Mouse (Mus musculus): ENCODE data around the gene Gm20388. TPM values are rescaled to one million over a fixed set of nuclear protein-coding genes. Genes with fewer than 3 reads are reported as not detected.

Gene Gm20388
- polyA plus RNA-seq, 1 experiment from 2014 or later: not detected

GRCm38 (mm10) chr8:120509136-120510034 lies 598.7 kb downstream of the Gm20388 start:
- peak; percentile 31 for ATAC-seq (ENCODE audit: insufficient number of reproducible peaks, low FRiP score, low TSS enrichment, low read depth)
- Histone ChIP-seq H3K4me1 (ENCODE audit: control insufficient read depth, insufficient read depth, low read length) (peaks cover 91% of the 10 kb centered on the region), H3K4me3 (ENCODE audit: low read depth, low read length) (no peak overlapping the region), H3K27ac (replicated peaks; ENCODE audit: low read depth, low read length) (0 out of 2 replicates have a peak overlapping the region, but pooled peaks have one; percentile 59), H3K9ac (ENCODE audit: low read length) (no peak overlapping the region), H3K27me3 (ENCODE audit: control insufficient read depth, insufficient read depth, low read length) (no peaks in the 10 kb centered on the region), H3K36me3 (ENCODE audit: control insufficient read depth, insufficient read depth, low read length) (no peaks in the 10 kb centered on the region), H3K4me2 (ENCODE audit: low read depth, severe bottlenecking) (peak overlapping the region; percentile 40), H3K9me3 (ENCODE audit: control insufficient read depth, low read length) (no peaks in the 10 kb centered on the region)
- peak; percentile 77 for DNase-seq (ENCODE audit: low spot score)
- WGBS: 4% methylated on average over 21 of the region's 21 CpGs

- no peak for ATAC-seq (ENCODE audit: insufficient number of reproducible peaks, low FRiP score, low TSS enrichment, low read depth)
- Histone ChIP-seq H3K4me3 (ENCODE audit: low read depth, low read length) (no peak overlapping the region), H3K4me2 (ENCODE audit: low read depth, severe bottlenecking) (no peak overlapping the region), H3K27me3 (ENCODE audit: control insufficient read depth, insufficient read depth, low read length) (no peaks in the 10 kb centered on the region), H3K36me3 (ENCODE audit: control insufficient read depth, insufficient read depth, low read length) (no peaks in the 10 kb centered on the region), H3K9me3 (ENCODE audit: control insufficient read depth, low read length) (no peaks in the 10 kb centered on the region), H3K27ac (replicated peaks; ENCODE audit: low read depth, low read length) (no peak overlapping the region), H3K9ac (ENCODE audit: low read length) (no peak overlapping the region), H3K4me1 (ENCODE audit: control insufficient read depth, insufficient read depth, low read length) (peaks cover 86% of the 10 kb centered on the region)
- no peak for DNase-seq (ENCODE audit: low spot score)
- WGBS: 0% methylated on average over 6 of the region's 6 CpGs
These were observed 599.4 kb downstream of the Gm20388 start for GRCm38 (mm10) chr8:120510035-120510416.

- no peak for ATAC-seq (ENCODE audit: insufficient number of reproducible peaks, low FRiP score, low TSS enrichment, low read depth)
- 12% methylated on average over 5 of the region's 5 CpGs for WGBS
- Histone ChIP-seq H3K4me2 (ENCODE audit: low read depth, severe bottlenecking) (no peak overlapping the region), H3K27me3 (ENCODE audit: control insufficient read depth, insufficient read depth, low read length) (no peaks in the 10 kb centered on the region), H3K9me3 (ENCODE audit: control insufficient read depth, low read length) (no peaks in the 10 kb centered on the region), H3K36me3 (ENCODE audit: control insufficient read depth, insufficient read depth, low read length) (no peaks in the 10 kb centered on the region), H3K27ac (replicated peaks; ENCODE audit: low read depth, low read length) (no peak overlapping the region), H3K9ac (ENCODE audit: low read length) (no peak overlapping the region), H3K4me3 (ENCODE audit: low read depth, low read length) (no peak overlapping the region), H3K4me1 (ENCODE audit: control insufficient read depth, insufficient read depth, low read length) (peaks cover 80% of the 10 kb centered on the region)
- no peak for DNase-seq (ENCODE audit: low spot score)
These were observed 600.3 kb downstream of the Gm20388 start for GRCm38 (mm10) chr8:120510863-120511457.

- H3K9me3 ChIP-seq (ENCODE audit: control insufficient read depth, low read length): no peaks in the 10 kb centered on the region
- no peak overlapping the region for H3K4me2 ChIP-seq (ENCODE audit: low read depth, severe bottlenecking)
- no peaks in the 10 kb centered on the region for H3K36me3 ChIP-seq (ENCODE audit: control insufficient read depth, insufficient read depth, low read length)
- H3K9ac ChIP-seq (ENCODE audit: low read length): no peak overlapping the region
- no peak overlapping the region for H3K27ac ChIP-seq (replicated peaks; ENCODE audit: low read depth, low read length)
- no peaks in the 10 kb centered on the region for H3K27me3 ChIP-seq (ENCODE audit: control insufficient read depth, insufficient read depth, low read length)
- no peak for ATAC-seq (ENCODE audit: insufficient number of reproducible peaks, low FRiP score, low TSS enrichment, low read depth)
- H3K4me3 ChIP-seq (ENCODE audit: low read depth, low read length): no peak overlapping the region
- WGBS: 19% methylated on average over 8 of the region's 8 CpGs
- DNase-seq (ENCODE audit: low spot score): no peak
- peaks cover 81% of the 10 kb centered on the region for H3K4me1 ChIP-seq (ENCODE audit: control insufficient read depth, insufficient read depth, low read length)
These were observed 601.1 kb downstream of the Gm20388 start for GRCm38 (mm10) chr8:120511737-120512136.

- Histone ChIP-seq H3K36me3 (ENCODE audit: control insufficient read depth, insufficient read depth, low read length) (no peaks in the 10 kb centered on the region), H3K27ac (replicated peaks; ENCODE audit: low read depth, low read length) (no peak overlapping the region), H3K4me3 (ENCODE audit: low read depth, low read length) (no peak overlapping the region), H3K27me3 (ENCODE audit: control insufficient read depth, insufficient read depth, low read length) (no peaks in the 10 kb centered on the region), H3K9ac (ENCODE audit: low read length) (no peak overlapping the region), H3K4me2 (ENCODE audit: low read depth, severe bottlenecking) (no peak overlapping the region), H3K9me3 (ENCODE audit: control insufficient read depth, low read length) (no peaks in the 10 kb centered on the region), H3K4me1 (ENCODE audit: control insufficient read depth, insufficient read depth, low read length) (peaks cover 84% of the 10 kb centered on the region)
- DNase-seq (ENCODE audit: low spot score) (no peak), ATAC-seq (ENCODE audit: insufficient number of reproducible peaks, low FRiP score, low TSS enrichment, low read depth) (no peak)
- 21% methylated on average over 11 of the region's 11 CpGs for WGBS
These were observed 601.7 kb downstream of the Gm20388 start for GRCm38 (mm10) chr8:120512326-120512725.

GRCm38 (mm10) chr8:120513145-120513544 lies 602.5 kb downstream of the Gm20388 start:
- DNase-seq (ENCODE audit: low spot score): no peak
- Histone ChIP-seq H3K27ac (replicated peaks; ENCODE audit: low read depth, low read length) (no peak overlapping the region), H3K36me3 (ENCODE audit: control insufficient read depth, insufficient read depth, low read length) (no peaks in the 10 kb centered on the region), H3K4me2 (ENCODE audit: low read depth, severe bottlenecking) (no peak overlapping the region), H3K4me3 (ENCODE audit: low read depth, low read length) (no peak overlapping the region), H3K9ac (ENCODE audit: low read length) (no peak overlapping the region), H3K9me3 (ENCODE audit: control insufficient read depth, low read length) (no peaks in the 10 kb centered on the region), H3K27me3 (ENCODE audit: control insufficient read depth, insufficient read depth, low read length) (no peaks in the 10 kb centered on the region), H3K4me1 (ENCODE audit: control insufficient read depth, insufficient read depth, low read length) (peaks cover 86% of the 10 kb centered on the region)
- 36% methylated on average over 6 of the region's 6 CpGs for WGBS
- no peak for ATAC-seq (ENCODE audit: insufficient number of reproducible peaks, low FRiP score, low TSS enrichment, low read depth)

GRCm38 (mm10) chr8:120513638-120514461 lies 603.2 kb downstream of the Gm20388 start:
- Histone ChIP-seq H3K27ac (replicated peaks; ENCODE audit: low read depth, low read length) (peak overlapping the region; percentile 65), H3K36me3 (ENCODE audit: control insufficient read depth, insufficient read depth, low read length) (no peaks in the 10 kb centered on the region), H3K9me3 (ENCODE audit: control insufficient read depth, low read length) (no peaks in the 10 kb centered on the region), H3K9ac (ENCODE audit: low read length) (no peak overlapping the region), H3K4me3 (ENCODE audit: low read depth, low read length) (no peak overlapping the region), H3K27me3 (ENCODE audit: control insufficient read depth, insufficient read depth, low read length) (no peaks in the 10 kb centered on the region), H3K4me1 (ENCODE audit: control insufficient read depth, insufficient read depth, low read length) (peaks cover 86% of the 10 kb centered on the region), H3K4me2 (ENCODE audit: low read depth, severe bottlenecking) (peak overlapping the region; percentile 15; the same call in 1 of the 2 replicates)
- 5% methylated on average over 26 of the region's 26 CpGs for WGBS
- DNase-seq (ENCODE audit: low spot score) (peak; percentile 71), ATAC-seq (ENCODE audit: insufficient number of reproducible peaks, low FRiP score, low TSS enrichment, low read depth) (peak; percentile 5; the same call in 1 of the 2 replicates)

GRCm38 (mm10) chr8:120515214-120515613 lies 604.6 kb downstream of the Gm20388 start:
- H3K4me1 ChIP-seq (ENCODE audit: control insufficient read depth, insufficient read depth, low read length): peaks cover 82% of the 10 kb centered on the region
- H3K27me3 ChIP-seq (ENCODE audit: control insufficient read depth, insufficient read depth, low read length): no peaks in the 10 kb centered on the region
- H3K9ac ChIP-seq (ENCODE audit: low read length): no peak overlapping the region
- no peak for DNase-seq (ENCODE audit: low spot score)
- 89% methylated on average over 2 of the region's 2 CpGs for WGBS
- no peak overlapping the region for H3K27ac ChIP-seq (replicated peaks; ENCODE audit: low read depth, low read length)
- no peak overlapping the region for H3K4me2 ChIP-seq (ENCODE audit: low read depth, severe bottlenecking)
- no peak for ATAC-seq (ENCODE audit: insufficient number of reproducible peaks, low FRiP score, low TSS enrichment, low read depth)
- H3K4me3 ChIP-seq (ENCODE audit: low read depth, low read length): no peak overlapping the region
- no peaks in the 10 kb centered on the region for H3K9me3 ChIP-seq (ENCODE audit: control insufficient read depth, low read length)
- no peaks in the 10 kb centered on the region for H3K36me3 ChIP-seq (ENCODE audit: control insufficient read depth, insufficient read depth, low read length)
